Mouse (Mus musculus) neural tube, embryonic 11.5 days (tissue): ENCODE data around the gene Slc7a14. TPM values are rescaled to one million over a fixed set of nuclear protein-coding genes. Genes with fewer than 3 reads are reported as not detected.

Source experiments
- ATAC-seq: fragments of 200-750 bp; cut with Nextera tagmentation; 2 replicates; pipeline ENCODE4 v1.8.0; 2017; ENCODE audit warnings: moderate number of reproducible peaks, mild to moderate bottlenecking, moderate TSS enrichment, moderate library complexity; ENCODE audit not compliant: insufficient read depth, low FRiP score, low TSS enrichment
- DNase-seq: peaks from one replicate; pipeline ENCODE4 v3.0.0-alpha.2; 2015; ENCODE audit warnings: low spot score
- H3K27ac ChIP-seq: fragments of 300-500 bp; sonication (generic); 2 replicates; pipeline ENCODE4 v1.5.1; 2014; ENCODE audit warnings: low read depth, mild to moderate bottlenecking, low read length
- H3K27me3 ChIP-seq: fragments of 300-500 bp; sonication (generic); 2 replicates; pipeline ENCODE4 v1.6.1; 2014; ENCODE audit warnings: mild to moderate bottlenecking, low read length, mixed read lengths; ENCODE audit not compliant: control insufficient read depth, insufficient read depth
- H3K36me3 ChIP-seq: fragments of 300-500 bp; sonication (generic); 2 replicates; pipeline ENCODE4 v1.6.1; 2014; ENCODE audit warnings: mild to moderate bottlenecking, low read length, moderate library complexity, mixed read lengths; ENCODE audit not compliant: control insufficient read depth, insufficient read depth
- H3K4me1 ChIP-seq: fragments of 300-500 bp; sonication (generic); 2 replicates; pipeline ENCODE4 v1.6.1; 2014; ENCODE audit warnings: low read length, mixed read lengths; ENCODE audit not compliant: control insufficient read depth, insufficient read depth
- H3K4me2 ChIP-seq: fragments of 300-500 bp; sonication (generic); 2 replicates; pipeline ENCODE4 v1.6.1; 2014; ENCODE audit warnings: low read depth, mild to moderate bottlenecking, moderate library complexity
- H3K4me3 ChIP-seq: fragments of 300-500 bp; sonication (generic); 2 replicates; pipeline ENCODE4 v1.5.1; 2014; ENCODE audit warnings: low read depth, low read length
- H3K9ac ChIP-seq: fragments of 300-500 bp; sonication (generic); 2 replicates; pipeline ENCODE4 v1.6.1; 2014; ENCODE audit warnings: mild to moderate bottlenecking, low read length
- H3K9me3 ChIP-seq: fragments of 300-500 bp; sonication (generic); 2 replicates; pipeline ENCODE4 v1.6.1; 2016; ENCODE audit warnings: low read length; ENCODE audit not compliant: control insufficient read depth
- WGBS: fragments of 180-500 bp; shearing (Covaris S2); extraction: QIAGEN DNeasy Blood & Tissue Kit; methylation state at CpG from one replicate; pipeline ENCODE4 v1.1.7; 2014; 5-methylcytosine and 5-hydroxymethylcytosine counted together
- polyA plus RNA-seq: library from polyadenylated mRNA; unstranded; fragments of >200 nt; fragmentation: Nextera tagmentation; extraction: Ambion mirVana; gene quantifications from 2 replicates; pipeline ENCODE4 v1.2.1, GENCODE M21; 2014

Gene Slc7a14
- polyA plus RNA-seq, 1 experiment from 2014 or later = 1.5 TPM

DNA sequence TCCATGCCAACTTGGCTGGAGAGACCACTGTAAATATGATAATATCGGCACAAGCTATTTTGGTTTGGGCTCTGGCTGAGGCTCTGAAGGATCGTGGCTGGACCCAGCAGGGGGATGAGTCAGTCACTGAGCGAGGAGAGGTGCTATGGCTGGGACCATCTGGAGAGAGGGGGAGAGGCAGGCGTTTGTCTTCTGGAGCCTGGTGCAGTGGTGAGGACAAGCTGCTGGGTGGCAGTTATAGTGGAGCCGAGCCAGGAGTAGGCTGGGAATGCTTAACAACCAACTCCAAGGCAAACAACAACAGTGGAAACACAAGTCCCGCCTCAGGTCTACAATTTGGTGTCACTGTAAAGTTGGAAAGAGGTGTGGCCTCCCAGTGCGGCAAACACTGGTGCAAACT lies 55.8 kb downstream of the Slc7a14 start:
- no peak overlapping the region for H3K27ac ChIP-seq
- no peak overlapping the region for H3K9ac ChIP-seq
- no peaks in the 10 kb centered on the region for H3K27me3 ChIP-seq
- 69% methylated on average over 7 of the region's 7 CpGs for WGBS
- H3K4me2 ChIP-seq = no peak overlapping the region
- H3K36me3 ChIP-seq = no peaks in the 10 kb centered on the region
- H3K9me3 ChIP-seq = no peaks in the 10 kb centered on the region
- no peak for DNase-seq
- no peak for ATAC-seq
- H3K4me1 ChIP-seq = no peaks in the 10 kb centered on the region
- no peak overlapping the region for H3K4me3 ChIP-seq

DNA sequence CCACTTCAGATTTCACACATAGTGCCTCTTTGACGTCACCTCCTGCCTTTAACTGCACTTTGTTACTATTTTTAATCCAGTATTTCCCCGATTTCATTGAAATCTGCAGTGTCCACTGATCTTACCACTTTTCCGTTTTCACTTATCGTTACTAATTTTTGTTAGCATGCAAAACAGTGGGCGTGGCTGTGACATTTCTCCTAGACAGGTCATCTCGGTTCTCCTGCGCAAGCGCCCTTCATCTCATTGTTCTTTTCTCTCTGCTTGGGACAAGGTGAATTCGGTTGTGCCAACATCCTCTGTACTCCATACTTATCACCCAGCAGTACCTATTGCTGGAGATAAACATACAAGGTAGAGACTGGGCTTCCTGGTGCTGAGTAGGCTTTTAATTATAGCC lies 56.3 kb downstream of the Slc7a14 start:
- Histone ChIP-seq H3K4me2 (no peak overlapping the region), H3K36me3 (no peaks in the 10 kb centered on the region), H3K27me3 (no peaks in the 10 kb centered on the region), H3K9me3 (no peaks in the 10 kb centered on the region), H3K27ac (no peak overlapping the region), H3K4me1 (no peaks in the 10 kb centered on the region), H3K4me3 (no peak overlapping the region), H3K9ac (no peak overlapping the region)
- ATAC-seq (no peak), DNase-seq (no peak)
- 90% methylated on average over 9 of the region's 9 CpGs for WGBS

DNA sequence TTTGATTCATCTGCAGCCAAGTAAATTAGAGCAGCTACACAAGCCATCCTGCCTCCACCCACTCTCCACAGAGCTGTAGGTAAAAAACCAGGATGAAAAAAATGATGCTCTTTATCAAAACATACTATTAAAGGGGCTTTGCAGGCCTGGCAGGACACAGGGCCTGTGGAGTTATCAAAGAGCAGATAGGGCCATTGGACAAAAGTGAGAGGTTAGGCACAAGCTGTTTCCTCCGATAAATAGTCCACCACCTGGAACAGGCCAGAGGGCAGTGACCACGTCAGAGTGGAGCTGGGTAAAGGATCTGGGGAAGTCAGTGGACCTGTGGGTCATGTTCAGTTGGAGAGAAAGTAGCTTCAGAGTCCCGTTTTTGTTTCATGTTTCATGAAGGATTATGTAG lies 57.6 kb downstream of the Slc7a14 start:
- 74% methylated on average over 3 of the region's 3 CpGs for WGBS
- ATAC-seq = no peak
- no peaks in the 10 kb centered on the region for H3K27me3 ChIP-seq
- no peak overlapping the region for H3K9ac ChIP-seq
- no peak overlapping the region for H3K4me3 ChIP-seq
- no peak overlapping the region for H3K4me2 ChIP-seq
- no peak for DNase-seq
- H3K4me1 ChIP-seq = no peaks in the 10 kb centered on the region
- no peaks in the 10 kb centered on the region for H3K9me3 ChIP-seq
- H3K27ac ChIP-seq = no peak overlapping the region
- no peaks in the 10 kb centered on the region for H3K36me3 ChIP-seq

DNA sequence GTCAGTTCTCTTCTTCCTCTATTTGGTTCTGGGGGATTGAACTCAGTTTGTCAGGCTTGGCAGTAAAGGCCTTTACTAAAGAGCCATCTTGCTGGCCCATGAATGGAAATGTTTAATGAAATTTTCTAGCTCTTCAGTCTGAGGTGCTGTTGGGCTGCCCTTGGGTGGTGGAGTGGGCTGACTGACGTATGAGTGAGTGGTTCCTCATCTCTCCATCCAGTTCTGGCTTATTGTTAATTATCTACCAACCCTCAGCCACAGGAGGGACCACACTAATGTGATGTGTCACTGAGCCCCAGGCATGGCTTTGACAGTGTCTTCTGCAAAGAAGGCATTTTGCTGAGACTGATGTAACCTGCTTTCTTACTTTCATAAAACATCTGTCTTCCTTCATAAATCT lies 66.7 kb downstream of the Slc7a14 start:
- Histone ChIP-seq H3K27ac (no peak overlapping the region), H3K36me3 (no peaks in the 10 kb centered on the region), H3K27me3 (no peaks in the 10 kb centered on the region), H3K9ac (no peak overlapping the region), H3K4me2 (no peak overlapping the region), H3K9me3 (no peaks in the 10 kb centered on the region), H3K4me3 (no peak overlapping the region), H3K4me1 (no peaks in the 10 kb centered on the region)
- ATAC-seq (no peak), DNase-seq (no peak)
- WGBS = 55% methylated on average over 1 of the region's 1 CpGs

DNA sequence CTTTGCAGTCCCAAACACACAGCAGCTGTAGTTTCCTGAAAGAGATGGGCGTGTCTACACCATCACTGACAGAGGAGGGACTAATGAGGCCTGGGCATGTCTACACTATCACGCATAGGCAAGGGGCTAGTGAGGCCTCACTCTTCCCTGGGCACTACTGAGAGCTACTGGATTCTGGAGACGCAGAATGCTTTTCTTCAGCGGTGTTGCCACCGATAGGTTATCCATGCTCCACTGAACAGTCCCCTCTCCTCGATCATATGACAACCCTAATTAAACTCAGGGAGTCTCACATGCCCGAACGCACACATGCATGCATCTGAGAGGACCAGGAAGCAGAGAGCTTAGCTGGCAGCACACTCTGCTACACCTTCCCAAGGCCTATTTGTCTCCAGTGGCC lies 69.3 kb downstream of the Slc7a14 start:
- ATAC-seq (no peak), DNase-seq (no peak)
- Histone ChIP-seq H3K27ac (no peak overlapping the region), H3K9ac (no peak overlapping the region), H3K36me3 (no peaks in the 10 kb centered on the region), H3K4me2 (no peak overlapping the region), H3K27me3 (no peaks in the 10 kb centered on the region), H3K4me3 (no peak overlapping the region), H3K4me1 (no peaks in the 10 kb centered on the region), H3K9me3 (no peaks in the 10 kb centered on the region)
- 90% methylated on average over 8 of the region's 8 CpGs for WGBS

DNA sequence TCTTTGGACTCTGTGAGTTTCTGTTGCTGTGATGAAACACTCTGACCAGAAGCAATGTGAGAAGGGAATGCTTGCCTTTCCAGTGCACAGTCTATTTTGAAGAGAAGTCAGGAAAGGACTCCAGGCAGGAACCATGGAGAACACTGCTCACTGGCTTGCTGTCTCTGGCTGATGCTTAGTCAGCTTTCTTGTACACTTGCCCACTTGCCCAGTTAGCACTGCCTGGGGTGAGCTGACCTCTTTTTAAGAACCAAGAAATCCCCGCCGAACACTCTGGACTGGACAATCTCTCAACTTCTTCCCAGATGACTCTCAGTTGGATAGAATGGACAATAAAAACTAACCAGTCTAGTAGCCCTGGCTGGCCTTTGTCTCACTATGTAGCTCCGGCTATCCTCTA lies 70.5 kb downstream of the Slc7a14 start:
- WGBS = 93% methylated on average over 3 of the region's 3 CpGs
- Histone ChIP-seq H3K9ac (no peak overlapping the region), H3K9me3 (no peaks in the 10 kb centered on the region; the same call in 1 of the 2 replicates), H3K4me2 (no peak overlapping the region), H3K36me3 (no peaks in the 10 kb centered on the region), H3K27ac (no peak overlapping the region), H3K27me3 (no peaks in the 10 kb centered on the region), H3K4me1 (no peaks in the 10 kb centered on the region), H3K4me3 (no peak overlapping the region)
- DNase-seq (no peak), ATAC-seq (no peak)

DNA sequence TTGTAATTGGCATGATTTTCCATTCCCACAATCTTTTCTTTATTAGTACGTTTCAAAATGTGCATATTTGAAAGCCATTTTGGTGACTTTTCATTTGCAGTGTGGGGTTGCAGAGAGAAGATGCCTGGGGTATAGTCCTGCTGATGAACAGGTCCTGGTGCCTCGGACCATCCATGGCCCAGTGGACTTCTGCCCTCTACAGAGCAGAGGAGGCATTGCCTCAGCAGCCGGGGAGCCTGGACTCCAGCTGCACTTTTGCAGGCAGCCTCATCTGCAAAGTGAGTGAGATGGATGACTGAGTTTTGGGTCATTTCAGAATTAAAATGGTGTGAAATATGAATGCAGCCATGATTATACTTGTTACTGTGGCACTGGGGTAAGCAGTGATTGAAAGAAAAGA lies 72.2 kb downstream of the Slc7a14 start:
- Histone ChIP-seq H3K4me3 (no peak overlapping the region), H3K4me1 (no peaks in the 10 kb centered on the region), H3K27me3 (no peaks in the 10 kb centered on the region), H3K27ac (no peak overlapping the region), H3K9ac (no peak overlapping the region), H3K4me2 (no peak overlapping the region), H3K9me3 (no peaks in the 10 kb centered on the region; the same call in 1 of the 2 replicates), H3K36me3 (no peaks in the 10 kb centered on the region)
- DNase-seq = peak; percentile 45
- ATAC-seq = no peak
- 37% methylated on average over 3 of the region's 3 CpGs for WGBS

DNA sequence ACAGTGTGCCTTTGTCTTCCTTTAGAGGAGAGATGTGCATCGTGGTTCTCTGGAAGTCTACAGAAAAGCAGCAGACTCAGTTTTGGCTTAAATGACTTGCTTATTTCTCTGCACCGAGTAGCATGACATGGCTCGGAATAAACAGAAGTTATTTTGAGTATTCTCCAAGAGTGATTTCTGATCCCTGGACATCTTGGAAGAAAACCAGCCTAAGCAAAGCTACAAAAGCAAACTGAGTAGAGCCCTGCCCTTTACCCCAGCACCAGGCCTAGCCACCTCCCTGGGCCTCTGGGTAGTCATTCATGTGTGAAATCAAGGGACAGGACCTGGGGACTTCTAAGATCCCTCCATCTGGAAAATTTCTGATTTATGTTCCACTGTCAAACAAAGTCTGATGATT lies 74.0 kb downstream of the Slc7a14 start:
- H3K4me1 ChIP-seq = no peaks in the 10 kb centered on the region
- ATAC-seq (no peak), DNase-seq (no peak)
- no peak overlapping the region for H3K4me3 ChIP-seq
- no peak overlapping the region for H3K27ac ChIP-seq
- no peaks in the 10 kb centered on the region; the same call in 1 of the 2 replicates for H3K9me3 ChIP-seq
- no peak overlapping the region for H3K4me2 ChIP-seq
- no peaks in the 10 kb centered on the region for H3K36me3 ChIP-seq
- H3K9ac ChIP-seq = no peak overlapping the region
- WGBS = 84% methylated on average over 3 of the region's 3 CpGs
- no peaks in the 10 kb centered on the region for H3K27me3 ChIP-seq

DNA sequence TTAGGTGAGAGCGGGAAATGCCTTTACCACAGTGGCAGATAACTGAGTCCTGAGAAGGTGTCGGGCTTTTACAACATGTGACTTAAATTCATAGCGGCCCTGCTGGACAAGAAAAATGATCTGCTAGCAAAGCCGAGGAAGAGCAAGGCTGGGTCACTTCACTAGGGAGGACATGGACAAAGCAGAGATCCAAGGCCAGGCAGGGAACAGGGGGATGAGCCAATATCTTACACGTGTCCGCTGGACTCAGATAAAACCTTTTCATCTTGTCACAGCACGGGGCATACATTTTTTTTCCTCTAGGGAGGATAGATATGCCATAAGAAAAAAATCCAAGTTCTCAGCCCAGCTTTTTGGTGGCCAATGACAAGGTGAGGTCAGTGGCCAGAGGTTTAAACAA lies 75.8 kb downstream of the Slc7a14 start:
- no peak for ATAC-seq
- Histone ChIP-seq H3K4me3 (no peak overlapping the region), H3K4me2 (no peak overlapping the region), H3K27ac (no peak overlapping the region), H3K9ac (no peak overlapping the region), H3K36me3 (no peaks in the 10 kb centered on the region), H3K9me3 (no peaks in the 10 kb centered on the region; the same call in 1 of the 2 replicates), H3K27me3 (no peaks in the 10 kb centered on the region), H3K4me1 (no peaks in the 10 kb centered on the region)
- no peak for DNase-seq
- 69% methylated on average over 7 of the region's 7 CpGs for WGBS
